Mouse (Mus musculus) gastrocnemius, adult 8-10 months (tissue): ENCODE results near the gene Gm20388. TPM values are rescaled to one million over a fixed set of nuclear protein-coding genes. Genes with fewer than 3 reads are reported as not detected.

Experiments used
- DNase-seq, 2 experiments: peaks; one replicate each; pipeline ENCODE4 v3.0.0; 2022; ENCODE audit warnings: low spot score in 2 of 2
- total RNA-seq, 4 experiments: library from RNA; stranded (reverse); gene quantifications; 2 replicates each; pipeline ENCODE4 v1.2.4; 2022

Gm20388 gene
- total RNA-seq, 4 experiments from 2014 or later: 4.4 to 20.0 (median 7.9) TPM; not detected in 1

GRCm38 (mm10) chr8:123108010-123108409, 3197.4 kb downstream of the Gm20388 start:
- no peak for DNase-seq

- DNase-seq: no peak
These were observed 3198.3 kb downstream of the Gm20388 start for GRCm38 (mm10) chr8:123108953-123109352.

- no peak for DNase-seq
These were observed 3200.0 kb downstream of the Gm20388 start for GRCm38 (mm10) chr8:123110649-123111048.

GRCm38 (mm10) chr8:123112892-123113291, 3202.3 kb downstream of the Gm20388 start:
- DNase-seq: no peak

- no peak for DNase-seq
These were observed 3203.3 kb downstream of the Gm20388 start for GRCm38 (mm10) chr8:123113908-123114469.

GRCm38 (mm10) chr8:123114644-123115043, 3204.0 kb downstream of the Gm20388 start:
- no peak for DNase-seq

GRCm38 (mm10) chr8:123117127-123117731, 3206.6 kb downstream of the Gm20388 start, which contains the start of gene Cpne7:
Cpne7 (plus strand) TSS chr8:123117374.
- DNase-seq: no peak

GRCm38 (mm10) chr8:123117744-123118143, 3207.1 kb downstream of the Gm20388 start:
- no peak for DNase-seq

- DNase-seq: no peak
These were observed 3211.4 kb downstream of the Gm20388 start for GRCm38 (mm10) chr8:123122059-123122458.

- no peak for DNase-seq
These were observed 3212.0 kb downstream of the Gm20388 start for GRCm38 (mm10) chr8:123122670-123123069.

- peak in 1 of 2 experiments; percentile 36 for DNase-seq
These were observed 3215.7 kb downstream of the Gm20388 start for GRCm38 (mm10) chr8:123126193-123126816.

GRCm38 (mm10) chr8:123131041-123131440, 3220.4 kb downstream of the Gm20388 start:
- DNase-seq: no peak

- no peak for DNase-seq
These were observed 3222.3 kb downstream of the Gm20388 start for GRCm38 (mm10) chr8:123132953-123133352.

GRCm38 (mm10) chr8:123134149-123134713, 3223.6 kb downstream of the Gm20388 start:
- no peak for DNase-seq

- DNase-seq: no peak
These were observed 3224.8 kb downstream of the Gm20388 start for GRCm38 (mm10) chr8:123135406-123135805.

GRCm38 (mm10) chr8:123135806-123136205, 3225.2 kb downstream of the Gm20388 start:
- no peak for DNase-seq

- no peak for DNase-seq
These were observed 3225.6 kb downstream of the Gm20388 start for GRCm38 (mm10) chr8:123136287-123136686.

- no peak for DNase-seq
These were observed 3227.0 kb downstream of the Gm20388 start for GRCm38 (mm10) chr8:123137645-123138077.

- DNase-seq: no peak
These were observed 3228.1 kb downstream of the Gm20388 start for GRCm38 (mm10) chr8:123138741-123139140.

- DNase-seq: peak; percentile 72 to 83
These were observed 3231.3 kb downstream of the Gm20388 start for GRCm38 (mm10) chr8:123141741-123142462.

- DNase-seq: peak; percentile 47 to 64
These were observed 3234.6 kb downstream of the Gm20388 start for GRCm38 (mm10) chr8:123145279-123145678.

- DNase-seq: no peak
These were observed 3235.7 kb downstream of the Gm20388 start for GRCm38 (mm10) chr8:123146390-123146789.
